Mouse (Mus musculus) stomach, embryonic 16.5 days (tissue): ENCODE measurements around the gene Gm20518. TPM values are rescaled to one million over a fixed set of nuclear protein-coding genes. Genes with fewer than 3 reads are reported as not detected.

Source experiments
- ATAC-seq: fragments of 200-750 bp; cut with Nextera tagmentation; 2 replicates; pipeline ENCODE4 v1.8.0; 2017; ENCODE audit warnings: moderate number of reproducible peaks, moderate TSS enrichment; ENCODE audit not compliant: insufficient read depth, low FRiP score
- H3K27ac ChIP-seq: fragments of 300-500 bp; sonication (generic); 2 replicates; pipeline ENCODE4 v1.5.1; 2014; ENCODE audit warnings: low read length
- H3K27me3 ChIP-seq: fragments of 300-500 bp; sonication (generic); 2 replicates; pipeline ENCODE4 v1.6.1; 2014; ENCODE audit warnings: low read length, control low read depth, mixed read lengths; ENCODE audit not compliant: control insufficient read depth, insufficient read depth
- H3K36me3 ChIP-seq: fragments of 300-500 bp; sonication (generic); 2 replicates; pipeline ENCODE4 v1.6.1; 2014; ENCODE audit warnings: low read length; ENCODE audit not compliant: control insufficient read depth, insufficient read depth
- H3K4me1 ChIP-seq: fragments of 300-500 bp; sonication (generic); 2 replicates; pipeline ENCODE4 v1.6.1; 2014; ENCODE audit warnings: low read length, control low read depth, mixed read lengths; ENCODE audit not compliant: control insufficient read depth, insufficient read depth
- H3K4me2 ChIP-seq: fragments of 300-500 bp; sonication (generic); 2 replicates; pipeline ENCODE4 v1.6.1; 2014; ENCODE audit warnings: low read depth, low read length, mixed read lengths
- H3K4me3 ChIP-seq: fragments of 300-500 bp; sonication (generic); replicated peaks from 2 replicates; pipeline ENCODE4 v1.5.1; 2014; ENCODE audit warnings: mild to moderate bottlenecking, low read length
- H3K9ac ChIP-seq: fragments of 300-500 bp; sonication (generic); 2 replicates; pipeline ENCODE4 v1.6.1; 2014; ENCODE audit warnings: low read length
- H3K9me3 ChIP-seq: fragments of 300-500 bp; sonication (generic); replicated peaks from 2 replicates; pipeline ENCODE4 v1.6.1; 2016; ENCODE audit warnings: low read length, control low read depth; ENCODE audit not compliant: control insufficient read depth
- WGBS: fragments of 180-500 bp; shearing (Covaris S2); extraction: QIAGEN DNeasy Blood & Tissue Kit; methylation state at CpG from one replicate; pipeline ENCODE4 v1.1.7; 2014; 5-methylcytosine and 5-hydroxymethylcytosine counted together
- polyA plus RNA-seq: library from polyadenylated mRNA; unstranded; fragments of >200 nt; fragmentation: Nextera tagmentation; extraction: Ambion mirVana; gene quantifications from 2 replicates; pipeline ENCODE4 v1.2.1, GENCODE M21; 2015

The Gm20518 gene
- 0.32 and 0.46 TPM in 2 replicates for polyA plus RNA-seq

DNA sequence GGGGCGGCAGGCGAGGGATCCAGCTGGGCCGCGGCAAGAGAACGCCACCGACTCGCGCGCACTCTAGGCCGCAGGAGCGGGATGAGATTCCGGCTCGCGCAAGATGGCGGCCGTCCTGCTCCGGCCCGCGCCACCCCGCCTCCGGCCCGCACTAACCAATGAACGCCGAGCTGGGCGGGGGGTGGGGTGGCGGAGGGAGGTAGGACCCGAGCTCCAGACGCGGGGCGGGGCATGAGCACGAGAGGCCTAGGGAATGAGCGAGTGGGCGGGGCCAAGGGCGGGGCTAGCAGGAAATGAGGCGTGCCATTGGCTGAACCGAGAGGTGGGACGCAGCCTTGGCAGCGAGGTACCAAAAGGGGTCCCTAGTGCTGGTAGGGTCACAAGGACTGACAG is at the start of gene Gm20518:
Gm20518 (minus strand) TSS at position 105 of the 393 bp plus-strand sequence.
- ATAC-seq = peak; percentile 99
- Histone ChIP-seq H3K4me3 (peak within 1 kb of the TSS; percentile 99), H3K4me2 (peak within 1 kb of the TSS; percentile 86), H3K9ac (peak within 1 kb of the TSS; percentile 99), H3K27me3 (no peaks in the 10 kb centered on the region), H3K9me3 (no peaks in the 10 kb centered on the region), H3K36me3 (no peaks in the 10 kb centered on the region), H3K27ac (peak within 1 kb of the TSS; percentile 96), H3K4me1 (peaks cover 22% of the 10 kb centered on the region)
- under 1% methylated on average over 38 of the region's 38 CpGs for WGBS

DNA sequence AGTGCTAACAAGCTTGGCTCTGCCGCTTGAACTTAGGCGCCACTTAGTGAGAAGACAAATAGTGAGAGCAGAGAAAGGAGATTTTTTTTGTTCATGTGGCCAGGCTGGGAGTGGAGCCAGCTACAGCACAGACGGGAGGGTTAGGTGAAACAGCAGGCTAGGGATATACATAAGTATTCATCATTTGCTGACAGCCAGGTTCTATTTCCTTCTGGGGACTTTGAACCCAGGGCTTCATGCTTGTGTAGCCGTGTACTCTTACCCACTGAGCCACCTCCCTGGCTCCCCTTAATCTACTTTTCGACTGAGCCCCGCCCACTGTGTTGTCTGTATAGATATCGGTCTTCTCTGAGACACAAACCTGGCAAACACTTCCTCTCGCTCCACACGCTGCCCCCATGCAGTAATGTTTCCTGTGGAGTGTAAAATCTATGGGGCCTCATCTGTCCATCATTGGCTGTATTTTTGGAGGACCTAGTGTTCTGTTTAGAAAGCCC is 47.8 kb upstream of the Gm20518 start:
- Histone ChIP-seq H3K4me1 (peaks cover 9% of the 10 kb centered on the region), H3K9me3 (no peaks in the 10 kb centered on the region), H3K4me2 (no peak overlapping the region), H3K36me3 (no peaks in the 10 kb centered on the region), H3K4me3 (no peak overlapping the region), H3K27ac (peak overlapping the region; percentile 83), H3K9ac (no peak overlapping the region; the same call in 1 of the 2 replicates), H3K27me3 (no peaks in the 10 kb centered on the region)
- WGBS = 30% methylated on average over 9 of the region's 9 CpGs
- ATAC-seq = peak; percentile 78

DNA sequence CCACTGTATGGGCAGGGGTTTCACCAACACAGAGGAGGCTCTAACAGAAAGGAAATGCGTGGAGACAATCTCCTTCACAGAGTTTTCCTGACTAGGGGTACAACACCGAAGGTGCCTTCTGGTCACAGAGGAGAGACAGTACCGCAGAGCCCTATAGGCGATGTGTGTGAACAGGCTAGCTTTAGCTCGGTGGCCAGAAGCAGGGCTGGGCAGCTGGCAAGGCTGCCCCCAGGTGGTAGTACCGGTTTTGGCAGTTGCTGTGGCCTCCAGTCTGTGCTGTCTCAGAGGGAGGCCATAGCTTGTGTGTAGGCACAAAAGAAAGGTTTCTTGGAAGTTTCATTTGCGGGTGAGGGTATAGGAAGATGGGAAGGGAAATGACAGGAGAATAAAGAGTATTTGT is 47.4 kb upstream of the Gm20518 start:
- Histone ChIP-seq H3K9me3 (no peaks in the 10 kb centered on the region), H3K4me2 (peak overlapping the region; percentile 28), H3K4me3 (no peak overlapping the region), H3K36me3 (no peaks in the 10 kb centered on the region), H3K9ac (no peak overlapping the region), H3K27me3 (no peaks in the 10 kb centered on the region), H3K4me1 (peaks cover 9% of the 10 kb centered on the region), H3K27ac (peak overlapping the region; percentile 83)
- ATAC-seq = peak; percentile 92
- 6% methylated on average over 7 of the region's 7 CpGs for WGBS

DNA sequence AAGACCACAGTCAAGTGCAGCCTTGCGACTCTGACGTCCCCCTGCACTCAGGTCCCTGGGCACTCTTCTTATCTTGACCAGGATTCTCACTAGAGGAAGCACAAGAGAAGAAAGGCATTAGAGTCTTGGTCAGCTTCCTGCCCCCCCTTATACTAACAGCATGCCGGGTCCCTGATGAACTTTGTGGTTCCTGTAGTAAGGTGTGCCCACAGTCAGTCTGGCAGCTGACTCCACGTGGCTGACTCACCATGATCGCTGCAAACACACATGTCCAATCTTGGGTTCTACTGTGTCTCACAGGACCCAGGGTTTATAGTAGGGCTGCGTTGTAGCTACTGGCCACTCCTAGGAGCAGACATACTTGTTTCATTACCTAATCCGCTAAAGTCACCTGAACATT is 46.7 kb upstream of the Gm20518 start:
- peak; percentile 35; the same call in 1 of the 2 replicates for ATAC-seq
- Histone ChIP-seq H3K9me3 (no peaks in the 10 kb centered on the region), H3K27ac (peak overlapping the region; percentile 83; the same call in 1 of the 2 replicates), H3K36me3 (no peaks in the 10 kb centered on the region), H3K4me3 (no peak overlapping the region), H3K27me3 (no peaks in the 10 kb centered on the region), H3K4me1 (peaks cover 9% of the 10 kb centered on the region), H3K4me2 (no peak overlapping the region), H3K9ac (no peak overlapping the region)
- 58% methylated on average over 7 of the region's 7 CpGs for WGBS

DNA sequence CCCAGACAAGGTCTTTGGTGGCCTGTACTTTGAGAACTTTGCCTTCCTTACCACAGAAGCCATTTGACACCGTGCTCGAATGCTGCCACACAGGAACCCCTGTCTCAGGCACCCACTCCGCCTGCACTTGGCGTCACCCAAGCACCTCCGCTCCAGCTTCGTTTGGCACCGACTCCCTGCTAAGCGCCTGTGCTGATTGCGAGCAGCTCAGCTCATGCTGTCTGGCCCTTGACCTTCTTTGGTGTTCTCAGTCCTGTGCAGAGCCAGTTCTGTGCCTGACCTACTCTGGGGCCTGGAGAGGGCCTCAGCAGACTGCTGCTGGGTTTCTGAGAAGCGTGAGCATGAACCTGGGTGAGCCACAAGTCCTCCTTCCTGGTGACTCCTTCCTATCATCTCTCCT is 45.3 kb upstream of the Gm20518 start:
- Histone ChIP-seq H3K4me3 (no peak overlapping the region), H3K9ac (no peak overlapping the region), H3K27me3 (no peaks in the 10 kb centered on the region), H3K36me3 (no peaks in the 10 kb centered on the region), H3K4me1 (peaks cover 9% of the 10 kb centered on the region), H3K4me2 (no peak overlapping the region), H3K9me3 (no peaks in the 10 kb centered on the region), H3K27ac (no peak overlapping the region; the same call in 1 of the 2 replicates)
- ATAC-seq = no peak
- WGBS = 78% methylated on average over 10 of the region's 10 CpGs

DNA sequence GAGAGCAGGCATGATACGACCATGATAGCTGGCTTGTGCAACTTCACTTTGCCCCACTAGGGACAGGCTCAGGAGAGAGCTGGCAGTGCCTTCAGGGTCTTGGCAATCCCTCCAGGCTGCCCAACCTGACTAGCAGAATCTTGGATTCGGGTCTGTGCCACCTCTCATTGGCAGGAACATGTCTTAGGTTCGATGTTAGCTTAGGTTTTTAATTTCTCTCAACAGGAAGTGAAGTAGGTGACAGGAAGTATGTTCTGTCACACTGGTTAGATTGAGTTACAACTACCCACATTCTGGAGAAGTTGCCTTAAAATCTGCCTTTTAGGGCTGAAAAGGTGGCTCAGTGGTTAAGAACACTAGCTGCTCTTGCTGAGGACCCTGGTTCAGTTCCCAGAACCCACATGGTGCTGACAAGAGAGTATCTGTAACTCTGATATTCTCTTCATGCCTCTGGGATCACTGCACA is 43.0 kb upstream of the Gm20518 start:
- no peaks in the 10 kb centered on the region for H3K27me3 ChIP-seq
- H3K9me3 ChIP-seq = no peaks in the 10 kb centered on the region
- H3K4me2 ChIP-seq = no peak overlapping the region
- H3K36me3 ChIP-seq = no peaks in the 10 kb centered on the region
- peaks cover 8% of the 10 kb centered on the region for H3K4me1 ChIP-seq
- H3K9ac ChIP-seq = no peak overlapping the region
- H3K27ac ChIP-seq = no peak overlapping the region
- 63% methylated on average over 3 of the region's 3 CpGs for WGBS
- H3K4me3 ChIP-seq = no peak overlapping the region
- no peak for ATAC-seq

DNA sequence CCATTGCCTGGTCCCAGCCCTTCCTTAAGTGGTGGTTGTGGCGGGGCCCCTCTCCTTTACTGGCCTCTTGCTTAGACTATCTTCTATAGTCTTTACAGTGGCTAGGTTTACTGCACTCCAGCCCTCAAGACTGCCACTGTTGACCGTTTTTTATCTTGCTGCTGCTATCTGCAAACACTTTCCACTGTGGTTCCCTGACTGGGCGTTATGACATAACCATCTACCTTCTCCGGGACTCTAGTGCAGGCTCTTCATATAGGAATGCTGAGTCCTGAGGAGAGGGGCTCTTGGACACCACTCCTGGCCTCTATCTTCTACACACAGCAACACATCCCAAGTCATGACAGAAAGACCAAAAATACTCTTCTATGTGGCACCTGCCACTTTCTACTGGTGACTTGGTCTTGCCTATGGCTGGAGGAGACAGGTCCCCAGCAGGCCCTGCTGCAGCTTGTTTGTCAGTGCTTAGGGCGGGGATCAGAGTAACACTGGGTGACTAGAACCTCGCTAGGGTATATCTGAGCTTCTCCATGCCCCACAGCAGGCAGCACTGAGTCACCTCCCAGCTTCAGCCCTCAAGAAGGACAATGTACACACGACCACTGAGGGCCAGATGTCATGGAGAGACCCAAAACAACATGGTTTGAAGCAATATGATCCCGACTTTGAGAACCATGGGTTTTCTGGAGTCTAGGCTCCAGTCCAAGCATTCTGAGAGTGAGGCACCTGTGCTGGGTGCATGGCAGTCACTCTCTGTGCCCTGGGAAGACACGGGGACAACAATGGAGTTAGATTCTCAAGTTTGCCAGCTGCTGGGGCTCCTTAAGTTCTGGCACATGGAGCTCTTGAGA is 42.3 kb upstream of the Gm20518 start:
- no peak overlapping the region for H3K4me3 ChIP-seq
- no peaks in the 10 kb centered on the region for H3K36me3 ChIP-seq
- ATAC-seq = no peak
- no peak overlapping the region for H3K27ac ChIP-seq
- WGBS = 65% methylated on average over 9 of the region's 9 CpGs
- no peak overlapping the region for H3K9ac ChIP-seq
- H3K9me3 ChIP-seq = no peaks in the 10 kb centered on the region
- H3K27me3 ChIP-seq = no peaks in the 10 kb centered on the region
- H3K4me1 ChIP-seq = peaks cover 8% of the 10 kb centered on the region
- no peak overlapping the region for H3K4me2 ChIP-seq

DNA sequence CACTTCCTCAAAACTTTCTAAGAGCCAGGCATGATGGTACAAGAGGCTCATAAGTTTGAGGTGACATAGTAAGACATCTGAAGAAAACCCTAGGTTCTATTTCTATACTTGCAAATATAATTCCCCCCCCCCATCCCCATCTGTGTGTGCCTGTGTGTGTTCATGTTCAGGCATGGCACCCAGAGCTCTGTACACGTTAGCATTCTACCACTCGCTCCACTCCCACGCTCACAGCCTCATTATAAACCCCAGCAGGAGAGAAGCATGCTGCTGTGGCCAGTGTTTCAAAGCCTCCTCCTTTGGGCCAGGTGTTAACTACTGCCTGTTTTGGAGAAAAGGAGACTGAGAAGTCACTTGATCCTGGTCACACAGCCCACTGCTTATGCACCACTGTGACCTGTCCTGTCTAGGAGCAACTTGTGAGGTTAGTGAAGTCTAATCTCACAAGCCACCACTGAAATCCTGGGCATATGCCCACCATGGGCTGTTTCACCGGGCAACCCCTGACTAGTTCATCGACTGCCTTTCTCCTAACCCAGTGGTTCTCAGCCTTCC is 40.5 kb upstream of the Gm20518 start:
- H3K9me3 ChIP-seq = no peaks in the 10 kb centered on the region
- WGBS = 79% methylated on average over 5 of the region's 5 CpGs
- H3K9ac ChIP-seq = no peak overlapping the region
- H3K36me3 ChIP-seq = no peaks in the 10 kb centered on the region
- no peaks in the 10 kb centered on the region for H3K27me3 ChIP-seq
- no peak overlapping the region for H3K4me2 ChIP-seq
- H3K4me3 ChIP-seq = no peak overlapping the region
- no peak overlapping the region for H3K27ac ChIP-seq
- ATAC-seq = no peak
- peaks cover 10% of the 10 kb centered on the region for H3K4me1 ChIP-seq

DNA sequence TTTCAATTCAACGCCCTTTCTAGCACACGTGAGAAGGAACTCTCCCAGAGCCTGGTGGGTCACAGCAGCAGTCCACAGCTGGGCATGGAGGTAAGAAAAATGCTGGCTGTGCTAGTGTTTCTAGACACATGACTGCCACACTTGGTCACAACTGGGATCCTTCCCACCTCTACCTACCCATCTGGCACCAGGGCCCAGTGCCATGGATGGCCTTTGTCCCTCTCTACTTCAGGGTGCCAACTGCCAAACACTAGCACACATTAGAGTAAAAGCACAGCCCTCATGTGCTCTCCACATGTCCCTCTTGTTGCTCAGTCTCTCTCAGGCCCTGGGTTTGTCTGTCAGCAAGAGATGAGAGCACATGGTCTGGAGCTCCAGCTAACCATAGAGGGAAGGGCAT is 38.2 kb upstream of the Gm20518 start:
- Histone ChIP-seq H3K9me3 (no peaks in the 10 kb centered on the region), H3K27ac (no peak overlapping the region)
- WGBS = 66% methylated on average over 2 of the region's 2 CpGs

More for the DNA sequence above, 38.2 kb upstream of the Gm20518 start:
- ATAC-seq = no peak
- peaks cover 15% of the 10 kb centered on the region for H3K4me1 ChIP-seq
- H3K9ac ChIP-seq = no peak overlapping the region
- H3K4me2 ChIP-seq = no peak overlapping the region
- no peak overlapping the region for H3K4me3 ChIP-seq
- no peaks in the 10 kb centered on the region for H3K27me3 ChIP-seq
- peaks cover 8% of the 10 kb centered on the region; the same call in 1 of the 2 replicates for H3K36me3 ChIP-seq
